Mouse (Mus musculus) forebrain, embryonic 10.5 days (tissue): ENCODE data around the gene Abcf3. TPM values are rescaled to one million over a fixed set of nuclear protein-coding genes. Genes with fewer than 3 reads are reported as not detected.

Experiments
- DNase-seq: peaks from one replicate; pipeline ENCODE4 v3.0.0-alpha.2; 2017; ENCODE audit warnings: low spot score; ENCODE audit errors: extremely low spot score
- H3K27ac ChIP-seq: fragments of 300-500 bp; sonication (generic); 2 replicates; pipeline ENCODE4 v1.5.1; 2016; ENCODE audit warnings: mild to moderate bottlenecking
- H3K27me3 ChIP-seq: fragments of 300-500 bp; sonication (generic); 2 replicates; pipeline ENCODE4 v1.6.1; 2016; ENCODE audit warnings: mild to moderate bottlenecking; ENCODE audit not compliant: poor library complexity, severe bottlenecking
- H3K36me3 ChIP-seq: fragments of 300-500 bp; sonication (generic); replicated peaks from 2 replicates; pipeline ENCODE4 v1.6.1; 2016; ENCODE audit warnings: mild to moderate bottlenecking, moderate library complexity
- H3K4me1 ChIP-seq: fragments of 300-500 bp; sonication (generic); 2 replicates; pipeline ENCODE4 v1.6.1; 2016
- H3K4me3 ChIP-seq: fragments of 300-500 bp; sonication (generic); 2 replicates; pipeline ENCODE4 v1.5.1; 2016; ENCODE audit warnings: mild to moderate bottlenecking, moderate library complexity
- H3K9me3 ChIP-seq: fragments of 300-500 bp; sonication (generic); 2 replicates; pipeline ENCODE4 v1.6.1; 2016; ENCODE audit warnings: mild to moderate bottlenecking, moderate library complexity
- WGBS: fragments of 180-500 bp; shearing (Covaris S2); methylation state at CpG from one replicate; pipeline ENCODE4 v1.1.7; 2016; 5-methylcytosine and 5-hydroxymethylcytosine counted together
- polyA plus RNA-seq: library from polyadenylated mRNA; unstranded; fragments of >200 nt; fragmentation: Nextera tagmentation; extraction: Ambion mirVana; gene quantifications from 2 replicates; pipeline ENCODE4 v1.2.1, GENCODE M21; 2016

The Abcf3 gene
- polyA plus RNA-seq, 1 experiment from 2014 or later, result 58.3 TPM

- Histone ChIP-seq H3K4me3 (no peak overlapping the region), H3K9me3 (no peaks in the 10 kb centered on the region), H3K27me3 (no peaks in the 10 kb centered on the region), H3K36me3 (peaks cover 68% of the 10 kb centered on the region), H3K27ac (no peak overlapping the region), H3K4me1 (peaks cover 17% of the 10 kb centered on the region)
- no peak for DNase-seq
- 95% methylated on average over 1 of the region's 1 CpGs for WGBS
Measured at GRCm38 (mm10) chr16:20552594-20552993, 4.2 kb downstream of the Abcf3 start.

- Histone ChIP-seq H3K36me3 (peaks cover 90% of the 10 kb centered on the region), H3K9me3 (no peaks in the 10 kb centered on the region), H3K27ac (no peak overlapping the region), H3K4me1 (no peaks in the 10 kb centered on the region), H3K4me3 (no peak overlapping the region), H3K27me3 (no peaks in the 10 kb centered on the region)
- WGBS, result 85% methylated on average over 6 of the region's 6 CpGs
- no peak for DNase-seq
Measured at GRCm38 (mm10) chr16:20555000-20555399, 6.6 kb downstream of the Abcf3 start.

- no peak for DNase-seq
- Histone ChIP-seq H3K27ac (no peak overlapping the region), H3K4me1 (no peaks in the 10 kb centered on the region), H3K4me3 (no peak overlapping the region), H3K27me3 (no peaks in the 10 kb centered on the region), H3K36me3 (peaks cover 92% of the 10 kb centered on the region), H3K9me3 (no peaks in the 10 kb centered on the region)
- 88% methylated on average over 7 of the region's 7 CpGs for WGBS
Measured at GRCm38 (mm10) chr16:20557381-20557780, 9.0 kb downstream of the Abcf3 start.

- Histone ChIP-seq H3K4me3 (no peak overlapping the region), H3K27me3 (no peaks in the 10 kb centered on the region), H3K27ac (no peak overlapping the region), H3K9me3 (no peaks in the 10 kb centered on the region), H3K36me3 (peaks cover 35% of the 10 kb centered on the region), H3K4me1 (no peaks in the 10 kb centered on the region)
- DNase-seq, result no peak
- WGBS, result 77% methylated on average over 1 of the region's 1 CpGs
Measured at GRCm38 (mm10) chr16:20565075-20565474, 16.7 kb downstream of the Abcf3 start.

- no peaks in the 10 kb centered on the region for H3K36me3 ChIP-seq
- WGBS, result 1% methylated on average over 24 of the region's 24 CpGs
- peaks cover 25% of the 10 kb centered on the region for H3K4me1 ChIP-seq
- H3K4me3 ChIP-seq, result peak within 1 kb of the TSS; percentile 64
- peak within 1 kb of the TSS; percentile 65 for H3K27ac ChIP-seq
- peaks cover 72% of the 10 kb centered on the region for H3K27me3 ChIP-seq
- DNase-seq, result peak; percentile 22
- H3K9me3 ChIP-seq, result no peaks in the 10 kb centered on the region
Measured at GRCm38 (mm10) chr16:20589366-20589938, 41.1 kb downstream of the Abcf3 start, which contains the start of gene Vwa5b2. Gene Vwa5b2 (plus strand): TSS chr16:20589471.

- Histone ChIP-seq H3K4me1 (peaks cover 25% of the 10 kb centered on the region), H3K27ac (peak overlapping the region; percentile 65), H3K27me3 (peaks cover 76% of the 10 kb centered on the region), H3K36me3 (no peaks in the 10 kb centered on the region), H3K9me3 (no peaks in the 10 kb centered on the region), H3K4me3 (peak overlapping the region; percentile 64)
- WGBS, result 0% methylated on average over 39 of the region's 39 CpGs
- DNase-seq, result peak; percentile 41
Measured at GRCm38 (mm10) chr16:20589939-20590679, 41.7 kb downstream of the Abcf3 start.

GRCm38 (mm10) chr16:20590680-20591038 lies 42.3 kb downstream of the Abcf3 start:
- H3K27me3 ChIP-seq, result peaks cover 76% of the 10 kb centered on the region
- no peaks in the 10 kb centered on the region for H3K36me3 ChIP-seq
- DNase-seq, result no peak
- no peaks in the 10 kb centered on the region for H3K9me3 ChIP-seq
- no peak overlapping the region for H3K27ac ChIP-seq
- H3K4me3 ChIP-seq, result peak overlapping the region; percentile 64
- WGBS, result 2% methylated on average over 17 of the region's 17 CpGs
- H3K4me1 ChIP-seq, result peaks cover 25% of the 10 kb centered on the region

GRCm38 (mm10) chr16:20591076-20591705 lies 42.8 kb downstream of the Abcf3 start:
- H3K27ac ChIP-seq, result no peak overlapping the region
- WGBS, result 4% methylated on average over 48 of the region's 48 CpGs
- H3K9me3 ChIP-seq, result no peaks in the 10 kb centered on the region
- H3K36me3 ChIP-seq, result no peaks in the 10 kb centered on the region
- DNase-seq, result peak; percentile 25
- H3K27me3 ChIP-seq, result peaks cover 76% of the 10 kb centered on the region
- peak overlapping the region; percentile 64 for H3K4me3 ChIP-seq
- H3K4me1 ChIP-seq, result peaks cover 25% of the 10 kb centered on the region

GRCm38 (mm10) chr16:20595060-20595673 lies 46.8 kb downstream of the Abcf3 start:
- Histone ChIP-seq H3K9me3 (no peaks in the 10 kb centered on the region), H3K36me3 (no peaks in the 10 kb centered on the region), H3K27me3 (peaks cover 47% of the 10 kb centered on the region), H3K4me1 (peaks cover 14% of the 10 kb centered on the region), H3K27ac (no peak overlapping the region), H3K4me3 (no peak overlapping the region)
- no peak for DNase-seq
- WGBS, result 87% methylated on average over 7 of the region's 7 CpGs

GRCm38 (mm10) chr16:20595737-20596136 lies 47.4 kb downstream of the Abcf3 start:
- Histone ChIP-seq H3K4me1 (peaks cover 8% of the 10 kb centered on the region), H3K36me3 (no peaks in the 10 kb centered on the region), H3K4me3 (no peak overlapping the region), H3K27me3 (peaks cover 41% of the 10 kb centered on the region), H3K27ac (no peak overlapping the region), H3K9me3 (no peaks in the 10 kb centered on the region)
- 89% methylated on average over 4 of the region's 4 CpGs for WGBS
- DNase-seq, result no peak

GRCm38 (mm10) chr16:20596687-20597441 lies 48.5 kb downstream of the Abcf3 start:
- Histone ChIP-seq H3K4me3 (no peak overlapping the region), H3K4me1 (no peaks in the 10 kb centered on the region), H3K9me3 (no peaks in the 10 kb centered on the region), H3K27ac (no peak overlapping the region), H3K27me3 (peaks cover 30% of the 10 kb centered on the region), H3K36me3 (no peaks in the 10 kb centered on the region)
- 80% methylated on average over 7 of the region's 7 CpGs for WGBS
- DNase-seq, result no peak

- 81% methylated on average over 5 of the region's 5 CpGs for WGBS
- Histone ChIP-seq H3K9me3 (no peaks in the 10 kb centered on the region), H3K4me1 (no peaks in the 10 kb centered on the region), H3K4me3 (no peak overlapping the region), H3K27ac (no peak overlapping the region), H3K27me3 (no peaks in the 10 kb centered on the region; the same call in 1 of the 2 replicates), H3K36me3 (peaks cover 18% of the 10 kb centered on the region)
- DNase-seq, result no peak
Measured at GRCm38 (mm10) chr16:20600511-20600910, 52.1 kb downstream of the Abcf3 start.
